Mouse (Mus musculus) lung, postnatal 36 days (tissue): ENCODE data around the gene Dmac1.
A peak's percentile ranks its signal among the peaks of the same experiment; 100 is the strongest.
"Not testable (repeated sequence)": the region's sequence is repeated elsewhere in the genome, so short reads cannot be mapped to it uniquely, and the experiment has no call there.

Source experiments
- DNase-seq: peaks from one replicate; pipeline ENCODE4 v3.0.0; 2022; ENCODE audit warnings: mixed read lengths

Gene Dmac1

GRCm38 (mm10) chr4:75278197-75279175 lies at the start of gene Dmac1:
Dmac1 (minus strand) TSS chr4:75278305.
- peak; percentile 98 for DNase-seq

- DNase-seq, result no peak
Measured at GRCm38 (mm10) chr4:75315431-75315830, 37.3 kb upstream of the Dmac1 start.

- DNase-seq, result no peak
Measured at GRCm38 (mm10) chr4:75315007-75315406, 36.9 kb upstream of the Dmac1 start.

- peak; percentile 8 for DNase-seq
Measured at GRCm38 (mm10) chr4:75311918-75312317, 33.8 kb upstream of the Dmac1 start.

GRCm38 (mm10) chr4:75311305-75311704 lies 33.2 kb upstream of the Dmac1 start:
- DNase-seq, result peak; percentile 31

GRCm38 (mm10) chr4:75300205-75300972 lies 22.3 kb upstream of the Dmac1 start:
- no peak for DNase-seq

- no peak for DNase-seq
Measured at GRCm38 (mm10) chr4:75292315-75292714, 14.2 kb upstream of the Dmac1 start.

- DNase-seq, result no peak
Measured at GRCm38 (mm10) chr4:75291142-75291541, 13.0 kb upstream of the Dmac1 start.

GRCm38 (mm10) chr4:75277467-75278196 lies 473 bp downstream of the Dmac1 start:
- DNase-seq, result no peak

- no peak for DNase-seq
Measured at GRCm38 (mm10) chr4:75275737-75276136, 2.4 kb downstream of the Dmac1 start.

GRCm38 (mm10) chr4:75267866-75268265 lies 10.2 kb downstream of the Dmac1 start:
- DNase-seq, result no peak

- DNase-seq, result no peak
Measured at GRCm38 (mm10) chr4:75266773-75267550, 11.1 kb downstream of the Dmac1 start.

GRCm38 (mm10) chr4:75264219-75264618 lies 13.9 kb downstream of the Dmac1 start:
- DNase-seq, result no peak

GRCm38 (mm10) chr4:75263556-75264129 lies 14.5 kb downstream of the Dmac1 start:
- DNase-seq, result no peak

- no peak for DNase-seq
Measured at GRCm38 (mm10) chr4:75262423-75262822, 15.7 kb downstream of the Dmac1 start.

GRCm38 (mm10) chr4:75260156-75260555 lies 17.9 kb downstream of the Dmac1 start:
- DNase-seq, result no peak

GRCm38 (mm10) chr4:75259447-75259846 lies 18.7 kb downstream of the Dmac1 start:
- DNase-seq, result no peak

- not testable (repeated sequence) for DNase-seq
Measured at GRCm38 (mm10) chr4:75234602-75235001, 43.5 kb downstream of the Dmac1 start.
